Mouse (Mus musculus) kidney, embryonic 14.5 days (tissue): ENCODE results near the gene Papss2. TPM values are rescaled to one million over a fixed set of nuclear protein-coding genes. Genes with fewer than 3 reads are reported as not detected.

Experiments used
- ATAC-seq: fragments of 200-750 bp; cut with Nextera tagmentation; 2 replicates; pipeline ENCODE4 v1.8.0; 2017; ENCODE audit warnings: moderate number of reproducible peaks, mild to moderate bottlenecking, moderate TSS enrichment, moderate library complexity; ENCODE audit not compliant: low FRiP score, low TSS enrichment
- H3K27ac ChIP-seq: fragments of 300-500 bp; sonication (generic); 2 replicates; pipeline ENCODE4 v1.5.1; 2014; ENCODE audit warnings: low read depth, mild to moderate bottlenecking, low read length, moderate library complexity, mixed read lengths
- H3K27me3 ChIP-seq: fragments of 300-500 bp; sonication (generic); 2 replicates; pipeline ENCODE4 v1.6.1; 2014; ENCODE audit warnings: mild to moderate bottlenecking, low read length; ENCODE audit not compliant: control insufficient read depth, insufficient read depth
- H3K36me3 ChIP-seq: fragments of 300-500 bp; sonication (generic); 2 replicates; pipeline ENCODE4 v1.6.1; 2014; ENCODE audit warnings: low read length, mixed read lengths; ENCODE audit not compliant: control insufficient read depth, insufficient read depth
- H3K4me1 ChIP-seq: fragments of 300-500 bp; sonication (generic); 2 replicates; pipeline ENCODE4 v1.6.1; 2014; ENCODE audit warnings: low read length, mixed read lengths; ENCODE audit not compliant: control insufficient read depth, insufficient read depth
- H3K4me2 ChIP-seq: fragments of 300-500 bp; sonication (generic); replicated peaks from 2 replicates; pipeline ENCODE4 v1.6.1; 2014; ENCODE audit warnings: low read depth, mild to moderate bottlenecking, low read length
- H3K4me3 ChIP-seq: fragments of 300-500 bp; sonication (generic); 2 replicates; pipeline ENCODE4 v1.5.1; 2014; ENCODE audit warnings: mild to moderate bottlenecking, low read length
- H3K9ac ChIP-seq: fragments of 300-500 bp; sonication (generic); 2 replicates; pipeline ENCODE4 v1.6.1; 2014; ENCODE audit warnings: low read depth, mild to moderate bottlenecking, low read length, moderate library complexity
- H3K9me3 ChIP-seq: fragments of 300-500 bp; sonication (generic); 2 replicates; pipeline ENCODE4 v1.6.1; 2016; ENCODE audit warnings: low read length; ENCODE audit not compliant: control insufficient read depth
- WGBS: fragments of 180-500 bp; shearing (Covaris S2); extraction: QIAGEN DNeasy Blood & Tissue Kit; methylation state at CpG from one replicate; pipeline ENCODE4 v1.1.7; 2014; 5-methylcytosine and 5-hydroxymethylcytosine counted together
- polyA plus RNA-seq: library from polyadenylated mRNA; unstranded; fragments of >200 nt; fragmentation: Nextera tagmentation; extraction: Ambion mirVana; gene quantifications from 2 replicates; pipeline ENCODE4 v1.2.1, GENCODE M21; 2014

Papss2 gene
- polyA plus RNA-seq, 1 experiment from 2014 or later = 19.1 TPM

DNA sequence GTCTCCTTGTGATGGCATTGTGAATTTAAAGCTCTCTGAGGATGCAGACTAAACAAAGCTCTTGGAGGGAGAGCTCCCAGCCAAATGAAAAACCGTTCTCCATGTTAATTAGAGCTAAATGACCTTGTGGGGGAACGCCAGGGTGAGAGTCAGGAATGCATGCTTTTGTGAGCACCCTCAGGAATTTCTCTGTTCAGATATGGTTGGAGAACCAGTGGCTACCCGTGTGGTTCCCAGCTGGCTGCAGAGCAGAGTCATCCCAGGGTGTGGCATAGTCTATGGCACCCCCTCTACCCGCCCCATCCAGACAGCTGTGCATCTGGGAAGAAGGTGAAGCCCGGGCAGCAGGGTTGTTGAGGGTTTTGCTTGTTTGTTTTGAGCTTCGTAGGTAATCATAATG lies 7.9 kb upstream of the Papss2 start:
- no peaks in the 10 kb centered on the region for H3K36me3 ChIP-seq
- H3K27me3 ChIP-seq = no peaks in the 10 kb centered on the region
- no peak overlapping the region for H3K27ac ChIP-seq
- H3K9me3 ChIP-seq = peaks cover 4% of the 10 kb centered on the region; the same call in 1 of the 2 replicates
- 52% methylated on average over 6 of the region's 6 CpGs for WGBS
- no peaks in the 10 kb centered on the region for H3K4me1 ChIP-seq
- H3K4me2 ChIP-seq = no peak overlapping the region
- no peak for ATAC-seq
- H3K4me3 ChIP-seq = no peak overlapping the region
- no peak overlapping the region for H3K9ac ChIP-seq

DNA sequence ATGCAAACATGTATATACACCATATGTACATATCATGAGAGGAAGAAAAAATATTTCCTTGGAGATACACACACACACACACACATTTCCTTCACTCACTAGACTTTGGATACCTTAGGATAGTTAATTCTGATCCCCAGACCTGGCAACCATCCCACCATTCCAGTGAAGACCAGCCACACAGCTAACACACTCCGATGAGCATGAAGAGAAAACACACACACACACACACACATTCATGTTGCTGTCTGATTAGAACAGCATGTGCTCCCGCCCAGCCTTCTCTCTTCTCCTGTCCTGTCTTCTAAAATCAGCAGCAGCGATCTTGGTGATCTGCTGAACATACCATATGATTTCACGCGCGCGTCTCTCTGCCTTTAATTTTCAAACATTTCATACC lies 2.8 kb upstream of the Papss2 start:
- H3K4me3 ChIP-seq = no peak overlapping the region
- WGBS = 93% methylated on average over 7 of the region's 7 CpGs
- no peak overlapping the region for H3K9ac ChIP-seq
- H3K36me3 ChIP-seq = no peaks in the 10 kb centered on the region
- ATAC-seq = no peak
- no peak overlapping the region for H3K27ac ChIP-seq
- H3K27me3 ChIP-seq = peaks cover 9% of the 10 kb centered on the region
- no peaks in the 10 kb centered on the region for H3K9me3 ChIP-seq
- no peak overlapping the region for H3K4me2 ChIP-seq
- H3K4me1 ChIP-seq = no peaks in the 10 kb centered on the region; the same call in 1 of the 2 replicates

DNA sequence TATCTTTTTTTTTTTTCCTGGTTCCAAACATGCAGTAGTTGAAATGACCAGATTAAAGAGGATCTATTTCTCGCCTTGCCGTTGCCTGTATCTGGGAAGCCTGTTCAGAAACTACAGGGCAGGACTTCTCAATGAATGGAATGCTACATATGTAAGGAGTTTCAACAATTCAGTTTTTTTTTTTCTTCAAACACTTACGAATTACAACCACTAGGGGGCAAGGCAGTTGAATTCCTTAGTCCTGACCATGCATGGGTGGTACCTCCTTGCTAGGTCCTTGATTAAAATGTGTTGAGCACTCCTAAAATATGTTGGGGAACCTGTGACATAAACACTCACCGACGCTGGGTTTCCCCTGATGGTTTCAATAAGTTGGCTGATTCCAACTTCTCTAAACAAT lies 1.7 kb upstream of the Papss2 start:
- no peak overlapping the region for H3K9ac ChIP-seq
- no peaks in the 10 kb centered on the region; the same call in 1 of the 2 replicates for H3K4me1 ChIP-seq
- H3K27me3 ChIP-seq = peaks cover 9% of the 10 kb centered on the region
- H3K36me3 ChIP-seq = no peaks in the 10 kb centered on the region
- WGBS = 81% methylated on average over 5 of the region's 5 CpGs
- H3K4me3 ChIP-seq = no peak overlapping the region
- H3K27ac ChIP-seq = no peak overlapping the region
- H3K9me3 ChIP-seq = no peaks in the 10 kb centered on the region
- H3K4me2 ChIP-seq = no peak overlapping the region
- ATAC-seq = no peak

DNA sequence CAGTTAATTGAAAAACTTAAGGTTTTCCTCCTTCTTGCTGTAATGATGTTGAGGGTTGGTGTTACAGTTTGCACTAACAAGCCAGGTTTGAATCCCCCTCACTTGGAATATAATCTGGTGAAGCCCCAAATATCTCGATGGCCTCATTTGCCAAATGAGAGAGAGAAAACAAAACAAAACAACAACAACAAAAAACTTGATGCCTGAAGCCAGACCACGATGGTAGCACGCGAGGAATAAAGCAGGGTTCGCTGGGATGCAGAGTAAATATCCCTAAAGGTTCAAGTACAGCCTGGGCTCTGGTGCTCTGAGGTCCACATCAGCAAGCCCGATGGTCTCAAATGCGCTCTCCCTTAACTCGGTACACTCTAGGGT lies 472 bp upstream of the Papss2 start:
- Histone ChIP-seq H3K27me3 (peaks cover 9% of the 10 kb centered on the region), H3K36me3 (no peaks in the 10 kb centered on the region), H3K9me3 (no peaks in the 10 kb centered on the region), H3K4me2 (peak overlapping the region; percentile 90), H3K4me3 (peak overlapping the region; percentile 55), H3K9ac (peak overlapping the region; percentile 69), H3K4me1 (peaks cover 2% of the 10 kb centered on the region), H3K27ac (no peak overlapping the region)
- 24% methylated on average over 8 of the region's 8 CpGs for WGBS
- no peak for ATAC-seq

DNA sequence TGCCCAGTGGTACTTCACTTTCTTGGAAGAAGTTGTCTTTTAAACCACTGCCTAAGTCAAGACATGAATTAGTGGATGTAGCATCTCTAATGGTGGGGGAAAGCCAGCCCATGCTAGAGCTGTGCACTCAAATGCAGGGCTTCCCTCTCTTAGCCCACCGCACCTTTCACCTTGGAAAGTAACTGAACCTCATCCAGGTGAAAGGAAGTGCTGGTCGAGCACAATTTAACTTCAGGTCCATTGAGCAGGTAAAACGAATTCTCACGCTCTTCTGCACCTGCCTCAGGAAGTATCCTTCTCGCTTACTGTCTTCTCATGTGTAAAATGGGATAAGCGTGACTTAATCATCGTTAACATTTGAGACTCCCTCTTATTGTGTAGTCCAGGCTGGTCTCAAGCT lies 3.4 kb downstream of the Papss2 start:
- H3K36me3 ChIP-seq = no peaks in the 10 kb centered on the region

DNA sequence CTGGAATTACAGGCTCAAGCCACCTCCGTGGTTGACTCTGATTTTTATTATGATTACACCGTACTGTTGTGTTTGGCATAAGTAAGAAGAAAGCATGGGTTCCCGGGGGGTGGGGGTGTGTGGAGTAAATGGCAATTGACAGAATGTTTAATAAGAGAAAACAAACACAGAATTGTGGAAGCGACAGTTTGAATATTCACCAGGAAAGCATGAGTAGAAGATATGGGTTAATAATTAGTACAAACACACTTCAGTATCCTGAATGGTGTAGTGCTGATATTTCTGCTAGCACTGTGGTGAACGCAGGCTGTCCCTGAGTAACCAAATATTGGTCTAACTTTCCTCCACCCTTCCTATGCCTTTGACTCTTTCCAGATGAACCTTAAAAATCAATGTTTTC lies 3.8 kb downstream of the Papss2 start:
- ATAC-seq = no peak
- Histone ChIP-seq H3K4me3 (no peak overlapping the region), H3K27me3 (peaks cover 9% of the 10 kb centered on the region), H3K4me2 (no peak overlapping the region), H3K4me1 (peaks cover 2% of the 10 kb centered on the region), H3K9me3 (no peaks in the 10 kb centered on the region), H3K27ac (no peak overlapping the region), H3K36me3 (no peaks in the 10 kb centered on the region), H3K9ac (no peak overlapping the region)
- 52% methylated on average over 5 of the region's 5 CpGs for WGBS

More for the DNA sequence above, 3.4 kb downstream of the Papss2 start:
- Histone ChIP-seq H3K27me3 (peaks cover 9% of the 10 kb centered on the region), H3K4me1 (peaks cover 2% of the 10 kb centered on the region), H3K4me3 (no peak overlapping the region), H3K9me3 (no peaks in the 10 kb centered on the region), H3K4me2 (no peak overlapping the region), H3K9ac (no peak overlapping the region), H3K27ac (no peak overlapping the region)
- no peak for ATAC-seq
- WGBS = 52% methylated on average over 7 of the region's 7 CpGs

DNA sequence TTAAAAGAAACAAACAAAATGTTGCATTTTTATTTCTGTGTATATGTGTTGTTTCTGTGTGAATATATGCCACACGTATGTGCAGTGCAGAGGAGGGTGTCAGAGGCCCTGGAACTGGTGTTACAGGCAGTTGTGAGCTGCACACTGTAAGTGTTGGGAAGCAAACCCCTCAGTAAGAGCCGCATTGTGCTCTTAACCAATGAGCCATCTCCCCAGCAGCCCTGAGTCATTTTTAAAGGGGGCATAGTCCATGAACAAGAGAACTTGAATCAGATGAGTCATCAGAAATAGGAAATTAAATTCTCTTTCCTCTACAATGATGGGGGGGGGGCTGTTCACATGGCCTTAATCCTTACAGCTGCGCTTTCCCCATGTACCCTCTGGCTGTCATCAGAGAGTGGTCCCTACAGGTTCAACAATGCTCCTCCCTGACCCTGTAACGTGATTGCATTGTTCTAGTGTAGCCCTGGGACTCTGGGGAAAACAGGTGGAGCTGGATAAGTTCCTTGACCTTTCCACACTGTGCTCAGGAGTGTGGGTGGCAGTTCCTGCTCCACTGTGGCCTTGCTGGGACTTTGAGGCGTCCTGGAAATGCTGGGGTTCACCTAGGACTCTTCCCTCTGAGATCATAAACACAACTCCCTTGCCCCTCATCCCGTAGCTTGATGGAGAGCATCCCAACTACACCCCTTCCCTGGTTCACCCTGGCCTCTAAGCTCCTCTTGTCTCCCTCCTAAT lies 5.6 kb downstream of the Papss2 start:
- WGBS = 57% methylated on average over 6 of the region's 6 CpGs
- Histone ChIP-seq H3K27me3 (no peaks in the 10 kb centered on the region), H3K4me2 (no peak overlapping the region), H3K4me1 (peaks cover 2% of the 10 kb centered on the region), H3K9ac (no peak overlapping the region), H3K4me3 (no peak overlapping the region), H3K27ac (no peak overlapping the region), H3K9me3 (no peaks in the 10 kb centered on the region), H3K36me3 (no peaks in the 10 kb centered on the region)
- ATAC-seq = no peak; the same call in 1 of the 2 replicates

DNA sequence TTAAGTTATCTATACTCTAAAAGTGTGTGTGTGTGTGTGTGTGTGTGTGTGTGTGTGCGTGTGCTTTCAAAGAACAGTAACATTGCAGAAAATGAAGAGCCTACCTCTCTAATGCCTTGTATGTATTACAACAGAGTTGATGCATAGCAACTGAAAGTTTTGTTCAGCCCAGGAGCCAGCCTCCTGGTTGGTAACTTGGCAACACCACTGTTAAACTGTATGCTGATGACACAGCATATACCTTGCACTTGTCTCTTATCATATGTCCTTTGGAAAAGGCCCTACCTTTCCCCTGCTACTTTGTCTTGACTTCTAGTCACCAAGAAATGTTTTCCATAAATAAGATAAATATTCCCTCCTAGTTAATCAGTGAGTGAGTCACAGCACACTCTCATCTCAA lies 7.9 kb downstream of the Papss2 start:
- no peak overlapping the region for H3K27ac ChIP-seq

DNA sequence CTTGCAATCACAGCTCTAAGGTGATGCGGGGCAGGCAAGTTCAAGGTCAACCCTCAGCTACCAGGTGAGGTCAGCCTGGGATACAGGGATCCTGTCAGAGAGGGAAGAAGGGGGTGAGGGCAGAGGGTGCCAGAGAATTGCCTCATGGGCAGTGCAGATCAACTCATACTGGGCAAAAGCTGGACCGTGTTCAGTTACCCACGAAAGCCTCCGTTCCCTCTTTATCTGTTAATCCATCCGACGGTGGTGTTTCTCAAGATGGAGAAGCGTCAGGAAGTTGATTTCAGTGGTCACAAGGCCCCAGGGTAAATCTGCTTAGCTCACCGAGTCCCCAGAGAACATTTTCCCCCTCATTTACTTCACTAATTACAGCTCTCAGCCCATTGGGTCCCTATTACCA lies 8.5 kb downstream of the Papss2 start:
- H3K27ac ChIP-seq = no peak overlapping the region
- ATAC-seq = no peak
- H3K36me3 ChIP-seq = no peaks in the 10 kb centered on the region
- H3K9ac ChIP-seq = no peak overlapping the region
- peaks cover 2% of the 10 kb centered on the region; the same call in 1 of the 2 replicates for H3K4me1 ChIP-seq
- no peaks in the 10 kb centered on the region for H3K27me3 ChIP-seq
- H3K4me3 ChIP-seq = no peak overlapping the region
- no peaks in the 10 kb centered on the region for H3K9me3 ChIP-seq
- WGBS = 68% methylated on average over 8 of the region's 8 CpGs
- no peak overlapping the region for H3K4me2 ChIP-seq

More for the DNA sequence above, 7.9 kb downstream of the Papss2 start:
- H3K4me1 ChIP-seq = peaks cover 2% of the 10 kb centered on the region; the same call in 1 of the 2 replicates
- WGBS = 97% methylated on average over 1 of the region's 1 CpGs
- H3K9ac ChIP-seq = no peak overlapping the region
- H3K4me3 ChIP-seq = no peak overlapping the region
- H3K9me3 ChIP-seq = no peaks in the 10 kb centered on the region
- H3K4me2 ChIP-seq = no peak overlapping the region
- H3K36me3 ChIP-seq = no peaks in the 10 kb centered on the region
- no peak for ATAC-seq
- H3K27me3 ChIP-seq = no peaks in the 10 kb centered on the region
